9 mouse cellular contexts compared by ENCODE assay signal in genomic region chr6:133984666-133985355, GRCm38 (mm10). TPM values are rescaled to one million over a fixed set of nuclear protein-coding genes. Genes with fewer than 3 reads are reported as not detected.
DNase-seq lines count a peak whose midpoint lies in the region; ATAC-seq lines count a peak whose summit lies in the region.
"Had no signal": no experiment of that assay in that cellular context is flagged by ENCODE, and none has a peak within 500 bp of the region (broad histone marks: within the 10 kb centered on the region; RNA-seq: fewer than 3 reads in every experiment).

No protein-coding gene starts in this region.

- no peak overlapping the region for H3K4me3 ChIP-seq in embryonic facial prominence, embryonic 15.5 days (replicated peaks)
- no peak overlapping the region for H3K4me3 ChIP-seq in hindbrain, embryonic 16.5 days (ENCODE audit: low read length)
- H3K4me3 ChIP-seq in midbrain, embryonic 11.5 days (ENCODE audit: low read depth, low read length) = no peak overlapping the region

- no peaks in the 10 kb centered on the region for H3K4me1 ChIP-seq in embryonic facial prominence, embryonic 15.5 days
- H3K4me1 ChIP-seq in hindbrain, embryonic 16.5 days (ENCODE audit: control insufficient read depth, insufficient read depth, low read depth, low read length) = 0 out of 2 replicates have a peak, but pooled peaks cover 3% of the 10 kb centered on the region
- H3K4me1 ChIP-seq in midbrain, embryonic 11.5 days (ENCODE audit: control insufficient read depth, insufficient read depth, low read length) = peaks cover 7% of the 10 kb centered on the region; the same call in 1 of the 2 replicates

- H3K36me3 ChIP-seq in embryonic facial prominence, embryonic 15.5 days = no peaks in the 10 kb centered on the region
- H3K36me3 ChIP-seq in hindbrain, embryonic 16.5 days (ENCODE audit: control insufficient read depth, insufficient read depth, low read length) = no peaks in the 10 kb centered on the region
- H3K36me3 ChIP-seq in midbrain, embryonic 11.5 days (ENCODE audit: control insufficient read depth, insufficient read depth, low read length) = no peaks in the 10 kb centered on the region

- H3K4me2 ChIP-seq in embryonic facial prominence, embryonic 15.5 days (replicated peaks) = peak overlapping the region; percentile 8; the same call in 1 of the 2 replicates
- peak overlapping the region; percentile 32 for H3K4me2 ChIP-seq in hindbrain, embryonic 16.5 days (ENCODE audit: low read length)
- peak overlapping the region; percentile 17 for H3K4me2 ChIP-seq in midbrain, embryonic 11.5 days

- no peak overlapping the region for H3K27ac ChIP-seq in embryonic facial prominence, embryonic 15.5 days (replicated peaks)
- H3K27ac ChIP-seq in hindbrain, embryonic 16.5 days (ENCODE audit: low read depth, low read length) = no peak overlapping the region
- no peak overlapping the region for H3K27ac ChIP-seq in midbrain, embryonic 11.5 days (ENCODE audit: low read depth, low read length)

- no peaks in the 10 kb centered on the region for H3K9me3 ChIP-seq in embryonic facial prominence, embryonic 15.5 days (replicated peaks)
- no peaks in the 10 kb centered on the region for H3K9me3 ChIP-seq in hindbrain, embryonic 16.5 days (ENCODE audit: control insufficient read depth, low read length)
- no peaks in the 10 kb centered on the region for H3K9me3 ChIP-seq in midbrain, embryonic 11.5 days (ENCODE audit: control insufficient read depth, low read length)

- H3K27me3 ChIP-seq in embryonic facial prominence, embryonic 15.5 days = no peaks in the 10 kb centered on the region
- H3K27me3 ChIP-seq in hindbrain, embryonic 16.5 days (replicated peaks; ENCODE audit: control insufficient read depth, insufficient read depth, low read length) = no peaks in the 10 kb centered on the region
- no peaks in the 10 kb centered on the region for H3K27me3 ChIP-seq in midbrain, embryonic 11.5 days (ENCODE audit: control insufficient read depth, insufficient read depth, low read length)
- H3K27me3 ChIP-seq: CH12.LX had no signal

- ATAC-seq in embryonic facial prominence, embryonic 15.5 days (ENCODE audit: insufficient number of reproducible peaks, low FRiP score, low TSS enrichment, low read depth) = no peak
- ATAC-seq in hindbrain, embryonic 16.5 days = peak; percentile 56; the same call in 1 of the 2 replicates
- ATAC-seq in midbrain, embryonic 11.5 days (ENCODE audit: low FRiP score) = peak; percentile 66; the same call in 1 of the 2 replicates

- DNase-seq in heart, adult 18-20 months = peak; percentile 32 to 44
- DNase-seq in heart, postnatal 4 days = no peak
- DNase-seq in midbrain, embryonic 11.5 days (ENCODE audit: low spot score, missing footprints) = peak; percentile 85
- DNase-seq in spleen, adult 12 weeks (ENCODE audit: low spot score) = no peak
- DNase-seq in left cerebral cortex, adult 11 months (ENCODE audit: low spot score) = no peak
- no peak for DNase-seq in layer of hippocampus, adult 8-10 months (ENCODE audit: low spot score in 2 of 2)

- WGBS in embryonic facial prominence, embryonic 15.5 days = 29% methylated on average over 16 of the region's 16 CpGs
- 29% methylated on average over 16 of the region's 16 CpGs for WGBS in hindbrain, embryonic 16.5 days
- 32% methylated on average over 16 of the region's 16 CpGs for WGBS in midbrain, embryonic 11.5 days

- H3K9ac ChIP-seq in embryonic facial prominence, embryonic 15.5 days = no peak overlapping the region
- no peak overlapping the region for H3K9ac ChIP-seq in hindbrain, embryonic 16.5 days (ENCODE audit: low read depth, low read length)
- no peak overlapping the region for H3K9ac ChIP-seq in midbrain, embryonic 11.5 days (ENCODE audit: low read length)

RNA-seq across cellular contexts. Expression of gene Etv6, which starts 50.7 kb away (rescaled TPM):
- 10 to 100 TPM; 11.3 to 12.1 TPM for total RNA-seq in heart, adult 18-20 months (2021)
- total RNA-seq in heart, postnatal 4 days (2021) = 10 to 100 TPM; 28.9 to 32.0 TPM
- polyA plus RNA-seq in embryonic facial prominence, embryonic 15.5 days (2015; fragmentation: Nextera tagmentation; extraction: Ambion mirVana) = 11.6 TPM in 2 replicates
- polyA plus RNA-seq in hindbrain, embryonic 16.5 days (2015; fragmentation: Nextera tagmentation; extraction: Ambion mirVana) = 3.4 and 5.4 TPM in 2 replicates
- polyA plus RNA-seq in midbrain, embryonic 11.5 days (2014; fragmentation: Nextera tagmentation; extraction: Ambion mirVana) = 14.0 and 15.1 TPM in 2 replicates
- total RNA-seq in layer of hippocampus, adult 8-10 months (2022) = 10 to 100 TPM; 10.7 to 14.7 (median 12.2) TPM

Comparison
In these comparisons a context has a peak if more than half of its experiments do, and no peak if none do; other contexts are left out.
1. DNase-seq: peak in heart, adult 18-20 months (2 of 2) and midbrain, embryonic 11.5 days (single experiment); none in heart, postnatal 4 days (single experiment), spleen, adult 12 weeks (single experiment), left cerebral cortex, adult 11 months (single experiment) and layer of hippocampus, adult 8-10 months (0 of 2).
2. Peak in every context shown above with its lines, with median percentiles within 50 percentile points of each other: H3K4me2 ChIP-seq.